Mouse (Mus musculus): ENCODE measurements around the gene Angptl8. TPM values are rescaled to one million over a fixed set of nuclear protein-coding genes. Genes with fewer than 3 reads are reported as not detected.
A peak's percentile ranks its signal among the peaks of the same experiment; 100 is the strongest.

Angptl8 gene
- polyA plus RNA-seq, 1 experiment = not detected

- no peak for DNase-seq
- no peak for TF ChIP-seq POLR2A (IDR thresholded peaks at IDR 0.05; ENCODE audit: borderline replicate concordance, insufficient read depth, low read length)
- TF ChIP-seq CTCF (IDR thresholded peaks at IDR 0.05; ENCODE audit: borderline replicate concordance, insufficient read depth, low read depth, low read length) = no peak
- WGBS = 33% methylated on average over 18 of the region's 18 CpGs
- H3K4me3 ChIP-seq (replicated peaks; ENCODE audit: insufficient read depth, low read depth, low read length) = peak overlapping the region; percentile 69
- peak overlapping the region; percentile 95 for H3K27ac ChIP-seq (ENCODE audit: insufficient read depth, low read length)
- no peaks in the 10 kb centered on the region for H3K27me3 ChIP-seq (ENCODE audit: control insufficient read depth, insufficient read depth, low read length)
- H3K4me1 ChIP-seq (ENCODE audit: control insufficient read depth, insufficient read depth, low read length) = peaks cover 23% of the 10 kb centered on the region
Observed at GRCm38 (mm10) chr9:21794344-21794834, 40.9 kb upstream of the Angptl8 start.

- 11% methylated on average over 25 of the region's 25 CpGs for WGBS
- peak; percentile 85 to 87 for DNase-seq
- peak overlapping the region; percentile 95 for H3K27ac ChIP-seq (ENCODE audit: insufficient read depth, low read length)
- H3K27me3 ChIP-seq (ENCODE audit: control insufficient read depth, insufficient read depth, low read length) = no peaks in the 10 kb centered on the region
- peak overlapping the region; percentile 69 for H3K4me3 ChIP-seq (replicated peaks; ENCODE audit: insufficient read depth, low read depth, low read length)
- TF ChIP-seq CTCF (IDR thresholded peaks at IDR 0.05; ENCODE audit: borderline replicate concordance, insufficient read depth, low read depth, low read length) (no peak), POLR2A (IDR thresholded peaks at IDR 0.05; ENCODE audit: borderline replicate concordance, insufficient read depth, low read length) (peak; percentile 54; the same call in 1 of the 2 replicates)
- peaks cover 23% of the 10 kb centered on the region for H3K4me1 ChIP-seq (ENCODE audit: control insufficient read depth, insufficient read depth, low read length)
Observed at GRCm38 (mm10) chr9:21794925-21795324, 40.4 kb upstream of the Angptl8 start.

GRCm38 (mm10) chr9:21795579-21795978 lies 39.7 kb upstream of the Angptl8 start:
- no peak for TF ChIP-seq POLR2A (IDR thresholded peaks at IDR 0.05; ENCODE audit: borderline replicate concordance, insufficient read depth, low read length)
- TF ChIP-seq CTCF (IDR thresholded peaks at IDR 0.05; ENCODE audit: borderline replicate concordance, insufficient read depth, low read depth, low read length) = no peak
- Histone ChIP-seq H3K27ac (ENCODE audit: insufficient read depth, low read length) (peak overlapping the region; percentile 95), H3K27me3 (ENCODE audit: control insufficient read depth, insufficient read depth, low read length) (no peaks in the 10 kb centered on the region), H3K4me1 (ENCODE audit: control insufficient read depth, insufficient read depth, low read length) (peaks cover 18% of the 10 kb centered on the region), H3K4me3 (replicated peaks; ENCODE audit: insufficient read depth, low read depth, low read length) (peak overlapping the region; percentile 69)
- 46% methylated on average over 5 of the region's 5 CpGs for WGBS
- no peak for DNase-seq

GRCm38 (mm10) chr9:21796259-21796658 lies 39.1 kb upstream of the Angptl8 start:
- Histone ChIP-seq H3K4me3 (replicated peaks; ENCODE audit: insufficient read depth, low read depth, low read length) (no peak overlapping the region), H3K27ac (ENCODE audit: insufficient read depth, low read length) (peak overlapping the region; percentile 70), H3K4me1 (ENCODE audit: control insufficient read depth, insufficient read depth, low read length) (peaks cover 17% of the 10 kb centered on the region), H3K27me3 (ENCODE audit: control insufficient read depth, insufficient read depth, low read length) (no peaks in the 10 kb centered on the region)
- DNase-seq = no peak
- no peak for TF ChIP-seq CTCF (IDR thresholded peaks at IDR 0.05; ENCODE audit: borderline replicate concordance, insufficient read depth, low read depth, low read length)
- no peak for TF ChIP-seq POLR2A (IDR thresholded peaks at IDR 0.05; ENCODE audit: borderline replicate concordance, insufficient read depth, low read length)
- 76% methylated on average over 3 of the region's 3 CpGs for WGBS

- TF ChIP-seq POLR2A (IDR thresholded peaks at IDR 0.05; ENCODE audit: borderline replicate concordance, insufficient read depth, low read length) (no peak), CTCF (IDR thresholded peaks at IDR 0.05; ENCODE audit: borderline replicate concordance, insufficient read depth, low read depth, low read length) (no peak)
- no peaks in the 10 kb centered on the region for H3K27me3 ChIP-seq (ENCODE audit: control insufficient read depth, insufficient read depth, low read length)
- H3K27ac ChIP-seq (ENCODE audit: insufficient read depth, low read length) = no peak overlapping the region
- DNase-seq = no peak
- WGBS = 76% methylated on average over 3 of the region's 3 CpGs
- no peak overlapping the region for H3K4me3 ChIP-seq (replicated peaks; ENCODE audit: insufficient read depth, low read depth, low read length)
- peaks cover 12% of the 10 kb centered on the region for H3K4me1 ChIP-seq (ENCODE audit: control insufficient read depth, insufficient read depth, low read length)
Observed at GRCm38 (mm10) chr9:21796919-21797318, 38.4 kb upstream of the Angptl8 start.

GRCm38 (mm10) chr9:21797921-21798344 lies 37.4 kb upstream of the Angptl8 start:
- DNase-seq = no peak
- TF ChIP-seq POLR2A (IDR thresholded peaks at IDR 0.05; ENCODE audit: borderline replicate concordance, insufficient read depth, low read length) (no peak), CTCF (IDR thresholded peaks at IDR 0.05; ENCODE audit: borderline replicate concordance, insufficient read depth, low read depth, low read length) (no peak)
- Histone ChIP-seq H3K27ac (ENCODE audit: insufficient read depth, low read length) (0 out of 2 replicates have a peak overlapping the region, but pooled peaks have one; percentile 22), H3K4me1 (ENCODE audit: control insufficient read depth, insufficient read depth, low read length) (peaks cover 12% of the 10 kb centered on the region), H3K4me3 (replicated peaks; ENCODE audit: insufficient read depth, low read depth, low read length) (peak overlapping the region; percentile 54), H3K27me3 (ENCODE audit: control insufficient read depth, insufficient read depth, low read length) (no peaks in the 10 kb centered on the region)
- 2% methylated on average over 26 of the region's 26 CpGs for WGBS

GRCm38 (mm10) chr9:21798345-21799009 lies 36.8 kb upstream of the Angptl8 start, which contains the start of gene Kank2:
Gene Kank2, minus strand, starts transcription at chr9:21798744.
- WGBS = 1% methylated on average over 52 of the region's 52 CpGs
- peak within 1 kb of the TSS; percentile 54 for H3K4me3 ChIP-seq (replicated peaks; ENCODE audit: insufficient read depth, low read depth, low read length)
- TF ChIP-seq POLR2A (IDR thresholded peaks at IDR 0.05; ENCODE audit: borderline replicate concordance, insufficient read depth, low read length) (peak; percentile 33; the same call in 1 of the 2 replicates), CTCF (IDR thresholded peaks at IDR 0.05; ENCODE audit: borderline replicate concordance, insufficient read depth, low read depth, low read length) (no peak)

GRCm38 (mm10) chr9:21799010-21799350 lies 36.3 kb upstream of the Angptl8 start:
- H3K27me3 ChIP-seq (ENCODE audit: control insufficient read depth, insufficient read depth, low read length) = no peaks in the 10 kb centered on the region
- peaks cover 17% of the 10 kb centered on the region for H3K4me1 ChIP-seq (ENCODE audit: control insufficient read depth, insufficient read depth, low read length)
- no peak for TF ChIP-seq POLR2A (IDR thresholded peaks at IDR 0.05; ENCODE audit: borderline replicate concordance, insufficient read depth, low read length)
- WGBS = 67% methylated on average over 3 of the region's 3 CpGs
- H3K27ac ChIP-seq (ENCODE audit: insufficient read depth, low read length) = no peak overlapping the region
- no peak for DNase-seq
- no peak overlapping the region for H3K4me3 ChIP-seq (replicated peaks; ENCODE audit: insufficient read depth, low read depth, low read length)

More at GRCm38 (mm10) chr9:21798345-21799009, 36.8 kb upstream of the Angptl8 start, which contains the start of gene Kank2:
- Histone ChIP-seq H3K27me3 (ENCODE audit: control insufficient read depth, insufficient read depth, low read length) (no peaks in the 10 kb centered on the region), H3K27ac (ENCODE audit: insufficient read depth, low read length) (0 out of 2 replicates have a peak within 1 kb of the TSS, but pooled peaks have one; percentile 22), H3K4me1 (ENCODE audit: control insufficient read depth, insufficient read depth, low read length) (peaks cover 12% of the 10 kb centered on the region)
- peak; percentile 64 to 79 for DNase-seq

All from cerebellum, adult 2 months (tissue).